ENCODE assay signal across 23 mouse cellular contexts in genomic region chr14:63014667-63015066, GRCm38 (mm10). TPM values are rescaled to one million over a fixed set of nuclear protein-coding genes. Genes with fewer than 3 reads are reported as not detected.
"Had no signal": no experiment of that assay in that cellular context is flagged by ENCODE, and none has a peak within 500 bp of the region (broad histone marks: within the 10 kb centered on the region; RNA-seq: fewer than 3 reads in every experiment).

No protein-coding gene starts in this region.

- H3K27me3 ChIP-seq: limb, embryonic 12.5 days; midbrain, embryonic 13.5 days; neural tube, embryonic 15.5 days had no signal

- DNase-seq: kidney, postnatal 36 days; layer of hippocampus, adult 9-11 months; layer of hippocampus, postnatal 36 days; liver; lung, adult 18-20 months; right cerebral cortex, adult 18-20 months; right cerebral cortex, postnatal 25 days; thymus, adult 2 months; thymus, postnatal 25 days had no signal

- H3K9me3 ChIP-seq: limb, embryonic 12.5 days; neural tube, embryonic 15.5 days had no signal

- ATAC-seq: midbrain, embryonic 13.5 days had no signal

- H3K4me1 ChIP-seq: limb, embryonic 12.5 days; midbrain, embryonic 13.5 days; neural tube, embryonic 15.5 days had no signal

- H3K36me3 ChIP-seq: limb, embryonic 12.5 days; midbrain, embryonic 13.5 days; neural tube, embryonic 15.5 days had no signal

- H3K4me2 ChIP-seq: limb, embryonic 12.5 days; midbrain, embryonic 13.5 days; neural tube, embryonic 15.5 days had no signal

- H3K27ac ChIP-seq: kidney, postnatal 0 days; limb, embryonic 12.5 days; liver, embryonic 14.5 days; midbrain, embryonic 13.5 days; neural tube, embryonic 15.5 days had no signal

- H3K9ac ChIP-seq: limb, embryonic 12.5 days; liver, embryonic 14.5 days; midbrain, embryonic 13.5 days; neural tube, embryonic 15.5 days had no signal

- H3K4me3 ChIP-seq: limb, embryonic 12.5 days; midbrain, embryonic 13.5 days; neural tube, embryonic 15.5 days had no signal

RNA-seq across cellular contexts. Expression of gene Defb43, which starts 3.1 kb away (rescaled TPM):
- total RNA-seq: layer of hippocampus, adult 18-20 months; layer of hippocampus, postnatal 36 days; left cerebral cortex, adult 8-10 months; left cerebral cortex, postnatal 36 days; midbrain, postnatal 0 days had no signal
- polyA plus RNA-seq: kidney, postnatal 0 days; limb, embryonic 12.5 days; liver, embryonic 14.5 days; lung, embryonic 16.5 days; midbrain, embryonic 13.5 days; midbrain, postnatal 0 days; neural tube, embryonic 11.5 days; neural tube, embryonic 15.5 days; small intestine, adult 2 months; stomach, embryonic 16.5 days; thymus, adult 2 months; urinary bladder, adult 2 months had no signal

RNA-seq across cellular contexts. Expression of gene Defb47, which starts 16.8 kb away (rescaled TPM):
- total RNA-seq: layer of hippocampus, adult 18-20 months; layer of hippocampus, postnatal 36 days; left cerebral cortex, adult 8-10 months; left cerebral cortex, postnatal 36 days; midbrain, postnatal 0 days had no signal
- polyA plus RNA-seq: kidney, postnatal 0 days; limb, embryonic 12.5 days; liver, embryonic 14.5 days; lung, embryonic 16.5 days; midbrain, embryonic 13.5 days; midbrain, postnatal 0 days; neural tube, embryonic 11.5 days; neural tube, embryonic 15.5 days; small intestine, adult 2 months; stomach, embryonic 16.5 days; thymus, adult 2 months; urinary bladder, adult 2 months had no signal

RNA-seq across cellular contexts. Expression of gene Defb48, which starts 30.4 kb away (rescaled TPM):
- total RNA-seq: layer of hippocampus, adult 18-20 months; layer of hippocampus, postnatal 36 days; left cerebral cortex, adult 8-10 months; left cerebral cortex, postnatal 36 days; midbrain, postnatal 0 days had no signal
- polyA plus RNA-seq: kidney, postnatal 0 days; limb, embryonic 12.5 days; liver, embryonic 14.5 days; lung, embryonic 16.5 days; midbrain, embryonic 13.5 days; midbrain, postnatal 0 days; neural tube, embryonic 11.5 days; neural tube, embryonic 15.5 days; small intestine, adult 2 months; stomach, embryonic 16.5 days; thymus, adult 2 months; urinary bladder, adult 2 months had no signal

RNA-seq across cellular contexts. Expression of gene Defb42, which starts 32.1 kb away (rescaled TPM):
- total RNA-seq: layer of hippocampus, adult 18-20 months; layer of hippocampus, postnatal 36 days; left cerebral cortex, postnatal 36 days had no signal
- polyA plus RNA-seq: limb, embryonic 12.5 days; liver, embryonic 14.5 days; midbrain, embryonic 13.5 days; midbrain, postnatal 0 days; neural tube, embryonic 11.5 days; small intestine, adult 2 months had no signal

RNA-seq across cellular contexts. Expression of gene Defb30, which starts 35.1 kb away (rescaled TPM):
- total RNA-seq: layer of hippocampus, adult 18-20 months; layer of hippocampus, postnatal 36 days; left cerebral cortex, adult 8-10 months; left cerebral cortex, postnatal 36 days; midbrain, postnatal 0 days had no signal
- polyA plus RNA-seq: kidney, postnatal 0 days; limb, embryonic 12.5 days; liver, embryonic 14.5 days; lung, embryonic 16.5 days; midbrain, embryonic 13.5 days; midbrain, postnatal 0 days; neural tube, embryonic 11.5 days; neural tube, embryonic 15.5 days; small intestine, adult 2 months; stomach, embryonic 16.5 days; thymus, adult 2 months; urinary bladder, adult 2 months had no signal
